Mouse (Mus musculus) brain, adult 2 months (tissue): ENCODE measurements at regions not wholly inside any gene's neighbourhood (a gene's known extent, or its start where the extent isn't known, plus 50 kb on each side); places are given as distances from the start of the nearest gene placed in this dataset.
"Not testable (repeated sequence)": the region's sequence is repeated elsewhere in the genome, so short reads cannot be mapped to it uniquely, and the experiment has no call there.

Source experiments
- DNase-seq: peaks from one replicate; pipeline ENCODE4 v3.0.0; 2011; ENCODE audit warnings: low read depth, low spot score

- DNase-seq, result no peak
Measured at GRCm38 (mm10) chr2:107468671-107469070, 178.2 kb downstream of the Kcna4 start.

GRCm38 (mm10) chr2:107503646-107504379, 213.4 kb downstream of the Kcna4 start:
- DNase-seq, result no peak

DNA sequence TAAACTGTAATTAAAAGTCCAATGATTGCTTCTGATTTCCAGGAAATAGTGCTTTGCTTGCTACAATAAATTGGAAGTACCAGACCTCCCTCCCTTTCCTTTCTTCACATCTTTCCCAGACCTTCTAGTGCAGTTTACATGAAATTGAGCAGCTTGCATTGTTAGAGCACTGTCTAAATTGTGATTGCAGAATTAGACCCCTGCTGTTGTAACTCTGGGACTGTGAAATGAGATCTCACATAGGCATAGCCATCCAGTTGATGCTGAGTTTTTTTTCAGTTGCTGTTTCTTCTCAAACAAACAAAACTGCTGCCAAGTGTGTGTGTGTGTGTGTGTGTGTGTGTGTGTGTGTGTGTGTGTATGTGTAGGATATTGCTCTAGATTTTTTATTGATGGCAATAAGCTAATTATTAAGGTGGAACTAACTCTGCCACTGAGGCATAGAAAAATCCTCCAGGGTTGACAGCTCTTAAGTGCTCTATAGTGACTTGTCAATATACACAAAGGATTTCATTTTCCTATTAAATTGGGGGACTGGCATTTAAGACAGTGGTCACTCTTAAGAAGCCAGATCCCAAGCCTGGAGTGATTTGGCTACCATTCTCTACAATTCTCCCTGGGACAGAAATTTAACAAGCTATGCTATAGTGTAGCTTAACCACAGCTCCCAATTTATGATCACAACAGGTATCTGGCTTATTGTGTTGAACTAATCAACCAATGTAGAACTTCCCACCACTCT, 217.2 kb downstream of the Kcna4 start:
- DNase-seq, result no peak

- not testable (repeated sequence) for DNase-seq
Measured at GRCm38 (mm10) chr2:107515486-107515885, 225.0 kb downstream of the Kcna4 start.

- DNase-seq, result peak; percentile 87
Measured at GRCm38 (mm10) chr2:107518107-107518506, 227.7 kb downstream of the Kcna4 start.

- peak; percentile 22 for DNase-seq
Measured at GRCm38 (mm10) chr2:107518759-107519158, 228.3 kb downstream of the Kcna4 start.

- peak; percentile 90 for DNase-seq
Measured at GRCm38 (mm10) chr2:107519326-107519725, 228.9 kb downstream of the Kcna4 start.

- peak; percentile 92 for DNase-seq
Measured at GRCm38 (mm10) chr2:107519761-107520160, 229.3 kb downstream of the Kcna4 start.

GRCm38 (mm10) chr2:107543161-107543560, 252.7 kb downstream of the Kcna4 start:
- peak; percentile 93 for DNase-seq

DNA sequence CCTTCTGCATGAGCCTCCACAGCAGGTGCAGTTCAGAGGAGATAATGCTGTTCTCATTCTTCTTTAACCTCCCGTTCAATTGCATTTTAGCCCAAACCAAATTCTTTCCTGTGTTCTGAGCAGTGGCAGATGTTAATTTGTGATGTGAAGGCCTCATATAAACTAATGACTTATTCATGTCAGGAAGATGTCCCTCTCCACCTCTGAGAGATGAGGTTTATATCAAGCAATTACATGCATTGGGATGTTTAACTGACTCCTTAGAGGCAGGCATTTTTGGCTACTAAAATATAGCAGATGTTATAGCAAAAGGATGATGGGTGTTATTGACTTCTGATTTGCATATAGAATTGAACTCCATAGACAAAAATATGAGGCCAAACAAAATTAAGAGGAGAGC, 262.1 kb downstream of the Kcna4 start:
- DNase-seq, result no peak

- DNase-seq, result no peak
Measured at GRCm38 (mm10) chr2:107556239-107556638, 265.8 kb downstream of the Kcna4 start.

- DNase-seq, result peak; percentile 77
Measured at GRCm38 (mm10) chr2:107569618-107570017, 279.2 kb downstream of the Kcna4 start.

DNA sequence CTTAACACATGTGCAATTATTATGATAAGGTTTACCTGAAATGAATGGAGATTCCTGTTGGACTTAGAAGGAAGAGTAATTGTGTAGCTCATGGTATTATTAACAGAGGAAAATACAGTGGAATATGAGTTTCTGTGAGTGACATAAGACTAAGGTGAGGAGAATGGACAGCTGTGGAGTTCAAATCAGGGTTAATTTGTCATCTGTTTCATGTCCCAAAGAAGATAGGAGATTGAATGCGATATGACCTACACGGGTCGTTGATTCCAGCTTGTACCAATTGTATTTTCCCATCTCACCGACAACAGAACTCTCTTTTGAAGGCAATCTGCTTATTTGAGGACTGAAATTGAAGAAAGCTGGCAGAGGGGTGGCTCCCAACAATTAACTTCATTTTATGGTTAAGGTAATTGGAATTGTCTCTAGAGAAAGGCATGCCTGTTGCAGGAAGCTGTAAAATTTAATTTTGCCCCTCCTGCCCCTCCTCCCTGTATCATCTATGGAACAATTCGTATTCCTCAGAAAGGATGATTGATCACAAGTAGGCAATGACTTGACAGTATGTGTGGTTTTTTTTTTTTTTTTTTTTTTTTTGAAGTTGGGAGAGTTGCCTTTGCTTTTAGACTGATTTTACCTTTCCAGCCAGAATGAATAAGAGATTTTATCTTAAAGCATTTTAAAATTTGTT, 319.6 kb downstream of the Kcna4 start:
- no peak for DNase-seq

DNA sequence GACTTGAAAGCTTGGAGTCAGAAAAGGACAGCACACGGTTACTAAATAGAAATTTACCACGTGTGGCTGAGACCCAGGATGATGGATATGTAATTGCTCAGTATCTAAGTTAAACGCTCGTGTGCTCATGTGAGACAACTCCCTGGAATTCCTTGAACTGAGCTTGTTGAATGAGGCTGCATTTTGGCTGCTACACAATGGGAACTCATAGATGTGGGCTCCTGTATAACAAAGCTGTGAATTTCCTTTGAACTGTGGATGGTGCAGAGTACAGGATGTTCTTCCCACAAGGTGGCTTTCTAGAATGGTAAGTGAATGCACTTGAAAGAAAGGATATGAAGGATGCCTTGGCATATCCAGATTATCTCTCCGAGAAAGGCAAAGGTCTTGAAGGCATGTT, 321.4 kb downstream of the Kcna4 start:
- peak; percentile 10 for DNase-seq

DNA sequence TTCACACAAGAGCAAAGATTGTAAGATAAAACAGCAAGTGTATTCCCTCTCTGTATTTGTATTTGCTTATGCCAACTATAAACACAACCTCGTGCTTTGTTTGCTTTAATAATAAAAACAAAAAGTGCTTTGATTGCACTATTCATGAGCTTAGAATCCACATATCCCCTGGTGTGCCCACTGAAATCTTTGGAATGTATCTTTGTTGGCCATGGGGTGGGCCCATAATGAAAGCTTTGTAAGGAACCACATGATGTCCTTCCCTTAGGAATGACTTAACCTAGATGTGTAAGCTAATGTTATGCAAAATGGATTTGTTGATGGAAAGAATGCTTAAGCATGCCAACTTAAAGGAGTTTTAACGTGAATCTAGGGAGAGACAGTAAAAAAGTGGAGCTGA, 321.8 kb downstream of the Kcna4 start:
- DNase-seq, result no peak

- DNase-seq, result peak; percentile 83
Measured at GRCm38 (mm10) chr2:107614715-107615114, 324.3 kb downstream of the Kcna4 start.

DNA sequence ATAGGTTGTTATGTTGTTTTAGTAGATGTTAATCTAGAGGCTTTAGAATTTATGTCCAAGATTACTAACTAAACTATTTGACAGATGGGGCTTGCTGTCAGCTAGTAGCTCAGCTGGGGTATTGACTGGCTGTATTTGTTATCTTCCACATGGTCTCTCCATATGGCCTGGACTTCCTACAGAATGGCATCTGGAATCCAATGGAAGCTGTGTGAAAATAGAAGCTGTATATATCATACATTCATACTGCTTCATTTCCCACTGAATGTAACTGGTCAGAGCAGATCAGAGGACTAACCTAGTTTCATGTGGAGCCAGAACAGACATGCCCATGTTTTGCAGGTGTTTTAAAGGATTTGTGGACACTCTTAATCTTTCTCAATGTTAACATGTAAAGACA, 337.0 kb downstream of the Kcna4 start:
- peak; percentile 46 for DNase-seq

GRCm38 (mm10) chr2:107659176-107659575, 368.7 kb downstream of the Kcna4 start:
- no peak for DNase-seq
